Mouse (Mus musculus) telencephalon, adult 2 months (tissue): ENCODE measurements around the gene Slc22a7.

ENCODE experiments used
- DNase-seq: peaks from one replicate; pipeline ENCODE4 v3.0.0-alpha.2; 2011; ENCODE audit warnings: low read depth, low spot score

Slc22a7 gene

DNA sequence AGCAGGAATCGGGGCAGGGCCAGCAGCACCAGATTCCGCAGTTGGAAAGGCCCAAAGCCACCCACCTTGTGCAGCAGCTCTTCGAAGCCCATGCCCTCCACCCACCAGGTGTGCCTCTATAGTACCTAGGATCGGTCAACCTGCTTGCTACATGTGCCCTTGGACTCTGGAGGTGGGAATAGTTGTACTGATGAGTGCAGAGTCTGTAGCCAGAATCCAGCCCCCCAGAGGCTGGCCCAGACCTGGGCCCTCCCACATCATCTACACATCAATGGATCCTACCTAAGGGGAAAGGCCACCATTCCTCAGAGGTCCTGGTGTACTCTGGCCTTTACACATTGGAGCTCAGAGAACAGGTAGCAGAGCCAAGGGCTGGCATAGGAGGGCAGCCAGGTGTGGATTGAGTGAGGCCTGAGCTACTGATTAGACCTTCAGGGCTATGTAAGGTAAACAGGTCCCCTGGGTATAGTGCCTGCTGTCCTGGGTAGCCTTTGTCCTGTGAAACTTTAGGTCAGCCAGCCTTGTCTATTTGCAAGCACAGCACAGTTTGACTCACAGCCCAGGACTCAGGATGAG lies at the start of gene Slc22a7:
Gene Slc22a7, minus strand, starts transcription at position 160 of the 576 bp plus-strand sequence.
- no peak for DNase-seq

DNA sequence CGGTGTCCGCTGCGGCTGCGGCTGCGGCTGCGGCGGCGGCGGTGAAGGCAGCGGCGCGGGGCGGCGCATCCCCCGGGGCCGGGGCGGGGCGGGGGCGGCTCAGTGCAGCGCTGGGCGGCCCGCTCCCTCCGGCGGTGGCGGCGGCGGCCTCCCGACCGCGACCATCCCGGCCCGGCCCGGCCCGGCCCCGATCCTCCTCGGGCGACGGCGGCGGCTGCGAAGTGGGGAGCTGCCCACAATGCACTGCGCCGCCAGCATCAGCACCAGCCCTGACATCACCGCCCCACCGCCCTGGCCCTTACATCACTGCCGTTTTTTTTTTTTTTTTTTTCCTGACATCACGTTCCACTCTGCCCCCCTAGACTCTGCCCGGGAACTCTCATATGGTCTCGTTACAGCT lies 49.2 kb upstream of the Slc22a7 start, which contains the start of gene Ttbk1:
Gene Ttbk1, minus strand, starts transcription at position 245 of the 400 bp plus-strand sequence.
- DNase-seq: peak; percentile 64

DNA sequence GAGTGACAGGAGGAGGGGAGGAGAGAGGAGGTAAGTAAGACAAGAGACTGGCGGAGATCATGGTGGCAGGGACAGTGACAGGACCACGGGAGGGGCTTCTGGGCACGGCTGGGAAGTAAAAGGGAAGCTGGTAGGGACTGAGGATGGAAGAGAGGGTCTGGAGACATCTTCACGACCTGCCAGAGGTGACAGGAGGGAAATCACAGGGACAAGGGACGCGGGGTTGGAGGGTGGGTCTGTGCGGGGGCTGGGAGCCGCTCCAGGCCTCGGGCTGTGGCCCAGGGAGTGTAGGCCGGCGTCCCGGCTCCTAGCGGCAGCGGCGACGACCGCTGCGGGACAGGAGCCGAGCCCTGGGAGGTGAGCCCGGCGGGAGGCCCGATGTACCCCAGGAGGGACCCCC lies 48.7 kb upstream of the Slc22a7 start:
- no peak for DNase-seq

DNA sequence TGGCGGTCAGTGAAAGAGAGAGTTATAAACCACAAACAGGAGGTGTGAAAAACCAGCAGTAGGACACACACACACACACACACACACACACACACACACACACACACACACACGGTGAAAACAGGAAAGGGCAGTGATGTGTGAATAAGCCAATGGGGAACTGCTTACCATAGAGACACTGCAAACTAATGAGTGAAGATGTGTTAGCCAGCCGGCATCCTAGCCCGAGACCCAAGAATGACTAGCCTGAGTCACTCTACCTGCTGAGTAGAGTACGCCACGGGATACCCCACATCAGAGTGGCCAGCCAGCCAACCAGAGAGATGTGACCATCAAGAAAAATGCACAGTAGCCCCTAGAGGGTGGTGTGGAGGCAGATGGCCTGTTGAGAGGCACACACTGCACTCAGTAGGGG lies 46.2 kb upstream of the Slc22a7 start:
- DNase-seq: no peak

DNA sequence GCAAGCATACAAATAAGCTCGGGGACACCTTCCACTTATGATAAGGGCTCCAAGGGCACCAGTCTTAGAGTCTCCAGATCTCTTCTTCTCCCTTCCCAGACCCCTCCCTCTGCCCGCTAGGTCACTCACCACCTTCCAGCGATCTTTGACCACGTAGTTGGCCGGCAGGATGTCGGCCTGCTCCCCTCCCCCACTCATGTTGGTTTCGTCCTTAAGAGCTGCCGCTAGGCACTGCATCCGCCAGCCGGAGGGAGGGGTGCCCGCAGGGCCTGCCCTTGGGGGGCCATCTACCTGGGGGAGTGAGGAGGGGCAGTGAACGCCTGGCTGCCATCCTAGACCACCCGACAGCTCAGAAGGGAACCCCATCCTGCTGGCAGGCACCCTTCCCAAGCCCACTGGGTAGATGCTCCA lies 45.8 kb upstream of the Slc22a7 start:
- no peak for DNase-seq

DNA sequence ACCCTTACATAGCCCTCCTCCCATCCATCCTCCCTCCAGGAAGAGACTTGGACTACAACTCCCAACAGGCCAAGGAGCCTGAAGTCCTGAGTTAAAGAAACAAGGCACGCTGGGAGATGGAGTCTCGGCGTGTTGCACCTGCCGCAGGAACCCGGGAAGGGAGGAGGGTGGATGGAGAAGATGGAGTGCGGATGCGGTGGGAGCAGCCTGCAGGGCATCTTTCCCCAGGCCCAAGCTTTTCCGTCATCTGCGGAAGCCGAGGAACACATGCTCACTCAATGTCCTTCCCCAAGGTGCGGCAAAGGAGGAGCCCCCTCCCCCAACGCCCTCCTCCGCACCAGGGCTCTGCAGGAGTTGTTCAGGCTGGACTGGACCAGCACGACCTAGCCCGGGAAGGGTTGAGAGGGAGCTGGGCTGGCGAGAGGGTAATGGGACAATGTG lies 45.3 kb upstream of the Slc22a7 start:
- peak; percentile 66 for DNase-seq

DNA sequence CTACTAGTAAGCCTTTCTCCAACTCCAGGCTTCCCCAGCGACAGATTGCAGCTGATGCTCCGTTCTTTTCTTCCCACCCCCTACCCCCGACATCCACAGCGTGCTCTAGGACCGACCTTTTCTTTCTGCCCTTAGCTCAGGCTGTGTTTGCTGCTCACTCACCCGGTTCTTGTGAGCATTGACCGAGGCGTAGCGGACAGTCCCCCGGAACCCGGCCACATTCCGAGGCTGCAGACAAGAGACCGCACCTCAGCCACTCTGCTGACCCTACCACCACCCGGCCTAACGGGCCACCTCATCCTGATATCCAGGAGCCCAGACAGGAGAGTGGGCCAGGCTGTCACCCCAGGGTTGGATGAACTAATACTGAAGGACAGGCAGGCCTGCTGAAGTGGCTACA lies 39.0 kb upstream of the Slc22a7 start:
- DNase-seq: no peak

DNA sequence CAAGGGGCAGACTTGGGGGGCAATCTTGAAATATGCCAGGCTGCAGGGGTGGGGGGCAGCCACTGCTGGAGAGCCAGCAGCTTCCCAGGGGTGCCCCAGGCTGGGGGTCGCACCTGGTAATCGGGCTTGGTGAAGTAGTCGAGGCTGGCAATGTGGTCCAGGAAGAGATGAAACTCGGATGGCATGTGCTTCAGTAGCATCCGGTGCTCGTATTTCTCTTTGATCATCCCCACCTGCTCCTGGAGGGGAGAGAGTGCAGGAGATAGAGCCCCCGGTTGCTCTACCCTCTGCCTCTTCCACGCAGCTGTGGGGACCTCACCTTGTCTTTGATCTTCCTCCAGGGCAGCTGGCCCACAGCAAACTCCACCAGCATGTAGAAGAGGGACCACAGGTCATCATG lies 38.3 kb upstream of the Slc22a7 start:
- no peak for DNase-seq

DNA sequence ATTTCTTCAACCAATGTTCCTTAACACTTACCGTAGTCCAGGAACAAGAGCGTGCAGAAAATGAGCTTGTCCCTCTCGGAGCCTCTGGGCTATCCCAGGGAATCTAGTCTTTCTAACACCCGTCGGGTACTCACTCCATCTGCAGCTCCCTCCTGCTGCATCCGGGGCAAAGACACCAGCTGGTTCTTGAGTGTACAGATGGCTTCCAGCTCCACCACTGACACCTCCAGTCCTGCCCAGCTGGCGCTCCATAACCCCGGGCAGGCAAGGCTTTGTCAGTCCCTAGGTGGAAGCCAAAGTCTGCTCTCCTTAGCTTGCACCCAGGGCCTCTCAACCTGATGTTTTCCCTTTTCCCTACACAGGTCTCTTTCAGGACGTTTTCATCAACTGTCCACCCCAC lies 29.6 kb upstream of the Slc22a7 start:
- DNase-seq: no peak

DNA sequence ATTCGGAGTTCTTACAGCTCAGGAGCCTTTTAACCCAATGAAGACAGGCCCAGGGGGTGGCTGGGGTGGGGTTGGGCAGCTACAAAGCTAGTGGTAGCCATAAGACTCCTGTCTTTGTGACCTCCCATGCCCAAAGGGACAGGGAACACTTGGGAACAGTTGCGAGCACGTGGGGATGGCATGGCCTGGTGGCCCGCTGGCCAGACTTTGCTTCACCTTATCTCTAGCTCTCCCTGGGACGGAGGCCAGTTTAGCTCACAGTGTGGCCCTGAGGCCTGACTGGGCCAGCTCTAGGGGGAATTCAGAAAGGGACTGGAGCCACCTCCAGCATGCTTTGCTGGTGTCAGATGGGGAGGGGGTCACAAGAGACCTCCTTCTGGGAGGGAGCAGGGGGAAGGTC lies 24.0 kb upstream of the Slc22a7 start:
- DNase-seq: no peak

DNA sequence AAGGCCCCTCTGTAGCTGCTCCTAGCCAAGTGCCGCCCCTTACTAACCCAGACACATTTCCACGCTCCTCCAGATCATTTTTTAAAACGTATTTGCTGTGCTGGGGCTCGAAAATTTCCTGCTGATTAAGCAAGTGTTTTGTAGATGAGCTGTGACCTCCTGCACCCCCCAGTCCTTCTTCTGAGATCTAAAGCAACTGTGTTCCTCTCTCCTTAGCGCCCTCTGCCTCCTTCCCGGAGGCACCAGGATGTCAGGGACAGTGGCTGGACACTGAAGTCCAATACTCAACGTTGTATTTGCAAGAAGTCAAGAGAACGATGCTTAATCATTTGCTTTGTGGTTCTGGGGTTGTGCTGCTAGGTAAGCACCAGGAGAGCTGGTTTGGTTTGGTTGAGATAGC lies 23.1 kb upstream of the Slc22a7 start:
- DNase-seq: no peak

DNA sequence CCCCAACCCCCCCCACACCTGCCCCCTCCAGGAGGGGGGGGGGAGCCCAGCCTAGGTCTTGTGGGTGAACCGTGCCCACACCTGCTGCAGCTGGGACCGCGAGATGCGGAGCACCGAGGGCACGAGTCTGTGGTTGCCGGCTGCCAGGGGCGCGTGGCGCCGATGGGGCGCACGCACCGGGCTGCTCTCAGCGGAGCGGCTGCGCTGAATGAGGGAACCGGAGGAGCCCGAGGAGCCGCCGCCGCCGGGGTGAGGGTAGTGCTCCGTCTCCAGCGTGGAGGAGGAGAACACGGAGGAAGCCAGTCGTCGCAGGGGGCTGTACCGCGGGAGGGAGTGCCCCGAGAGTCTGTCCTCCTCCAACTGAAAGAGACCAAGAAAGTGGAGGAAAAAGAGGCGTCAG lies 22.4 kb upstream of the Slc22a7 start:
- no peak for DNase-seq

DNA sequence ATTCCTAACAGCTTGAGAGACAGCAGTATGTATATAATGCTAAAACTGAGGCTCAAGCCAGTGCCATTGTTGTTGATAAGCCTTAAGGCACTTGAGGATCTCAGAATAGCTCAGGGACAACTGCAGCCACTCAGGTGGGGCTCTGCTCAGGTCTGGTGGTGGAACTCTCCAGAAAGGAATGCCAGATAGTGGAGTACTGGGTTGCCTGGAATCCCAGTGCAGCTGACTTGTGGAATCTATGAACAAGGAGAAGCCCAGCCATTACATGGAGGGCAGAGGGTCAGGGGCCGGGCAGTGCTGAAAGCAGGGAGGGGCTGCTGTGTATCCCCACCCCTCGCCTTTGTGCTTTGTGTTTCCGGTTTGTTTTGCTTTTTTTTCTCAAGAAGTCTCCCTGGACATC lies 20.2 kb upstream of the Slc22a7 start:
- DNase-seq: no peak

DNA sequence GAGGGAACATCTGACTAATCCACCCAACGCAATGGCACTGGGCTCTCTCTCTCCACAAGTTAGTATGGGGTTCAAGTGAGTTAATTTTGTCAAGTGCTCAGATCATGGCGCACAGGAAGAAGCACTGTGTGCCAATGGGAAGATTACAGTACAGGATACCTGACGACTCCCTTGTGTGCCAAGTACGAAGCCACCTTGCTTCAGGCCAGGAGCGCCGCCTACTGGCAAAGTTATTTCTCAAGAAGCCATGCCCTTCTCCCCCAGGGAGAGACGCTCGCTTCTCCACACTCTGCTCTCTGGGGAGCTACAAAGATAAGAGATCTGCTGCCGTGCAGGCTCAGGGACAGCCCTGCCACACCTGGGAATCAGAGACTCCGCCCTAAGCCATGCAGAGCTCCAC lies 19.5 kb upstream of the Slc22a7 start:
- DNase-seq: no peak

DNA sequence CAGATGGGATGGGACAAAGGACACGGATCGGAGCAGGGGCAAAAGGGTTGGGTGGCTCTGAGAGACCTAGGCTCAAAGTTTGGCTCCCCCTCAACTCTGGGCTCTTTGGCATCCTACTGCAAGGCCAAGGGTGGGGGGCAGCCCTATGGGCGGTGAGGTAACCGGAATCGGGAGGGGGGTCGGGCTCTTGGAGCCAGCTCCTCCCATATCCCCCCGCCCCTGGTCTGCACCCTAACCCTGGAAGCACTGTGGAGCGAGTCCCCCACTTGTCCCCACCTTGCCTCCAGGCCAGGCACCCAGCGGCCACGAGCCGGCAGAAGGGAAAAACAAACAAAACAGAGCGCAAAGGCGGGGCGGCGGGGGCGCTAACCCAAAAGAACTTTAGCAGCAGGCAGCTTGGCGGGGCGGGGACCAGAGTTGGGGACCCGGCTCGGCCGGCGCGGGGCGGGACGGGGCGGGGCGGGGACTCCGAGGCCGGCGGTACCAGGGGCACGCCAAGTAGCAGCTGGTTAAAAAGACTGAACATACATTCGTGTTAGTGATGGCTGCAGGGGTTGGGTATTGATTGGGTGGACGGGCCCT lies 16.9 kb upstream of the Slc22a7 start:
- DNase-seq: no peak

DNA sequence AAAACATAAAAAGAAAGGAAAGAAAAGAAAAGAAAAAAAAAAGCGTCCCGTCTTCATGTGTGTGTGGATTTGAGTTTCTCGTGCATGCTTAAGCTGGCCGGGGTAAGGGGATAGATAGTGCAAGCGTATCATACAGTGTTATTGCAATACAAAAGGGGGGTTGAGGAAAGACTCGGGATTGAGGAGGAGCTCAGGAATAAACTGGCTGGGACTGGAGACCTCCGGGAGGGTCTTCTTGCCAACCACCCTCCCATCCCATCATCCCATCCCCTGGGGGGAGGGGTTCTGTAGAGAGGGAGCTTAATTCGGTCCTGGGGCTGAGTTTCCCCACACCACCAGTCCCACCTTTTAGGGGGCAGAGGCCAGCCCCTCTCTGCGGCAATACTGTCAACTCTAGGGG lies 16.3 kb upstream of the Slc22a7 start:
- no peak for DNase-seq

DNA sequence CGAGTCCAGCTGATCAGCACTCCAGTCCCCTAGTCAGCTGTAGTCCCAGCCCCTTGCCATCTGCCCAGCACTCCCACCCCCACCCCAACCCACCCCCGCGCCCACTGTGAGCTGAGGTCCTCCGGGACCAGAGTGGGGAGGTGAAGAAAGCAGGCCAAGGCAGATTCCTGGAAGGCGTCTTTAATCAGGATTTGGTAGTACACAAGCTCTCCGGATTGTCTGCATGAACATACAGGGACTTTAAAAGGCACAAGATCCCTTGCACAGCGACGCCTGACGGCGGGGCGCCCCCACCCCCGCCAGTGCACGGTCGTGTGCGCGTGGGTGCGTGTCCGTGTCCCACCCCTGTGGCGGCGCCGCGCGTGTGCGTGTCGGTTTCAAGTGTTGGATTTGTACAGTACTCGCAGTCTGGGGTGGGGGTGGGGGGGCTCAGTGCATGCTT lies 15.7 kb upstream of the Slc22a7 start:
- peak; percentile 15 for DNase-seq

DNA sequence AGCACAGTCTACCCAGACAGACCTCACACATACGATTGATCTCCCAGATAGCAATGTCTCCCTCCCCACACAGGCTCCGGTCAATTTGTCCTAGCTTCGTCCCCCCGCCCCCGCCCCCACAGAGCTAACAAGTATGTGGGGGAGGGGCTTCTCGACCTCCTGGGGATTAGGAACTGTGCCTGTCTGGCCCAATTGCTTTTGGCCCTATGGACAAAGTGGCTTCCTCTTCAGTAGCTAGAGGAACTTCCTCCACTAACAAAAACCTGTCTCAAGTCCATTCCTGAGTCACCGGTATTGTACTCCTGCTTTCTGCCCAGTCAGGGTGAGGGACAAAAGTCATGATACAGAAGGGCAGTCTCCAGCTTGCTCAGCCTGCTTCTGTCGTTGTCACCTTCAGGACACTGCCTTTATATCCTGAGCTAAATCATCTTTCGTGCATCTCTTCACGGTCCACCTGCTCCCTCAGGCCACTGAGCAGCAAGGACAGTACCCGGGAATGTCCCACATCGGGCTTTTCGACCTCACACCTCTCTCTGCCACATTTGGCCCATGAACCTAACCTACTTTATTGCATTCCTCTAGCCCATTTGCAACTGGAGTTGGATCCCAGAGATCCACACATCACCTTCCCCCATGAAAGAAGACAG lies 15.2 kb upstream of the Slc22a7 start:
- no peak for DNase-seq

DNA sequence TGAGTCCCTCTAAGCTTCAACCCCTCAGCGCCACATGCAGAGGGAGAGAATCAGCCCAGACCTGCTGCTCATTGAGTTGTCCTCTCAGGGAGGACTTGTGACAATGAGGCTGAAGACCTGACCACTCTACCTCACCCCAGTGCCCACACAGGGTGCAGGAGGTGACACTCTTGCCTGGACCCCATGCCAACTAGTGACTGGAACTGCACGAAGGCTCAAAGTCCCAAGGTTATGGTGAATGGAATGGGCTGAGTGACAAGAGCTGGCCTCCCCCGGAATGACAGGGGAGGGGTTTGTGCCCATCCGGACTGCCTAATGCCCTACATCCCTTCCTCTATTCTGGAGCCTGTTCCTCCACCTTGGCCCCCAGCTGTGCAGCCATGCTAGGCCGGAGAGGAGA lies 14.4 kb upstream of the Slc22a7 start:
- no peak for DNase-seq

DNA sequence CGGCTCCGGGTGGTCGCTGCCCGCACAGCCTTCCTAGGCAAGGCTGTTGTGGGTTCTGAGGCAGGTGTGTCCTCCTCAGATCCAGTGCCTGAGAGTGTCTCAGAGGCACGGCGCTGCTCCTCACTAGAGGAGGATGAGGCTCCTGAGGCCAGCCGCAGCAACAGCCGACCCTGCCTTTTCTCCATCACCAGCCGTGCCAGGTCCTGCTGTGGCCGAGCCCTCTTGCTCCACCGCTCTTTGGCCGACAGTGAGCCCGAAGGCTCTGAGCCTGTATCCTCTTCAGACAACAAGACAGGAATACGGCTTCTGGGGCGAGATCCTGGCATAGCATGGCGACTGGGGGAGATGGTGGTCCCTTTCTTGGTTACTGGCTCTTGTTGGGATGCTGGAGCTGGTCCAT lies 8.0 kb upstream of the Slc22a7 start:
- DNase-seq: no peak

DNA sequence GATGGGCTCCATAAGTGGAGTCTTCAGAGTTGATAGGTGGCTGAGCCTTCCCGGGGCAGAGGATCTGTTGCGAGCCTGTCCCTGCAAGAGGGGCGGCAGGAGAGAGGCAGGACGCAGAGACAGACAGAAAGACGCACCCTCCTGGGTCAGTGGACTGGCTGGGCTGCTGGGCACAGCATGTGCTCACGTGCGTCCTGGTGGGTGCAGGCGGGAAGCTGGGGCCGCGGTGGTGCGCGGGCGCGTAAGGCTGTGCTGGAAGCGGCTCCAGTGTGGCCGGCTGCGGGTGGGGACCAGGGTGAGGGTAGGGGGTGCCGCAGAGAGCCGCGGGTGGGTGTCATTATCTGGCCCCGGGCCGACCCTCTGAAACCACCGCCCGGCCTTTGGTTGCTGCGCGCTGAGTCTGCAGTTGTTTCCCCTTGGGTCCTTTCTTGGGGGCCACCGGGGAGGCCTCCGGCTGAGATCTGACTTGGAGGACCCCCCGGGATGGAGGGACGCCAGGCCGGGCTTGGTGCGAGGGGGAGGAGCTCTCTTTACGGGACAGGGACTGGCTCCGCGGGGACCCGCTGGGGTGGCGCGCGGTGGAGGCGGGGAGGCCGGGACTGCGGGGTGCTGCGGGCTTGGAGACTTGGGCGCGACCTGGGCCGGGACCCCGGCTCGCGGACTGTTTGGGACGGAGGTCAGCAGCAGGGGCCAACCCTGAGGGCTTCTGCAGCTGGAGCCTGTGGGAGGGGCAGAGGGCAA lies 6.8 kb upstream of the Slc22a7 start:
- DNase-seq: no peak

DNA sequence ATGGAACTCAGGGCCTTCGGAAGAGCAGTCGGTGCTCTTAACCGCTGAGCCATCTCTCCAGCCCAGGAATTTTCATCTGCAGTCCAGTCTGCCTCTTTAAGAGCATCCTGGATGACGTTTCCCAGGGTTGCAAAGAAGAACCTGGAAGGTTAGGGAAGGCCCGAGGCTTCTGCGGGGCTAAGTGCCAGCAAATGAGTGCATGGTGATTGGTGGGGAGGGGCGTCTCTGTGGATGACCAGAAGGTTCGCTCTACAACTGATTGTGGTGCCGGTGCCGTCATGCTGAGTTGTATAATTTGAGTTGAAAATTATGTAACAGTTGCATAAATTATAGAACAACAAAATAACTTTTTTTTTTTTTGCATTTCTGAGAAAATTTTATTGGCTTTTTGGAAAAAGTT lies 919 bp upstream of the Slc22a7 start:
- no peak for DNase-seq
